Mouse (Mus musculus): Measurements from ENCODE around the gene Errfi1. TPM values are rescaled to one million over a fixed set of nuclear protein-coding genes. Genes with fewer than 3 reads are reported as not detected.

Gene Errfi1
- 9.3 TPM for polyA plus RNA-seq (2017; shearing (Covaris generic))

DNA sequence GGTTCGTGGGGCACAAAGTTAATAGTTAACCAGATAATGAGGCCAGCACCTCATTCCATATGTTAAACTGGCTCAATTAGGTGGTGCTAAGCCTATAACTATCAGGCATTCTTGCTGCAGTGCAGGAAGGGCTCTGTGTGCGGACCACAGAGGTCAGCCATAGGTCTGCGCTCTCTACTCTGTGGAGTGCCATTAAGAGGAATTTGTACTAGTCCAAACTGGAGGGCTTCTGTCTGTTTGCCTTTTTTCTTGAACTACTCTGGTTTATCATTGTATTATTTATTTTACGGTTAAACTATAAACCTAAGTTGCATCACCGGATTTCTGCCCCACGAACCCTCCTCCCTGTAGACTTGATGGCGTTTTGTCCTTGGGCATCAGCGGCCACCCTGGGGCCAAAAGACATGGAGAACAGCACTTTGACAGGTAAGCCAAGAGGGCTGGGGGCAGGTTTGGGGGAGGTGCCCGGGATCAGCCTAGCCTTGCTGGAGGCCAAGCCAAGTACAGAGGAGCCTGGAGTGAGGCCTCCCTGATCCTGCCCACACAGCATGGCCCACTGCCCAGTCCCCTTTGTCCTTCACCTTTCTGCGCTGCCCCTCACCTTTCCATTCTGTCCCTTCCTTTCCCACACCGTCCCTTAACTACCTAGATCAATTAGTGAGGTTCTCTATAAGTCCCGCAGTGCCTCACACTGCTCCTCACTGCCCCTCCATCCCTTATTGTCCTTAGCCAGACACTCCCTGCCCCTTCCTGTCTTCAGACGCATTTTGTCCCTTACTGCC lies at the start of gene Errfi1:
TSS of gene Errfi1 (plus strand) at position 240 of the 782 bp plus-strand sequence.

GRCm38 (mm10) chr4:150914290-150914733 lies 60.6 kb downstream of the Errfi1 start, which contains the start of the genes Park7 and Tnfrsf9:
Gene Park7 (minus strand): TSS chr4:150914437.
Gene Tnfrsf9 (plus strand): TSS chr4:150914562.

Other genes starting within 250 kb of the Errfi1 start
- not detected for gene Slc45a1, start 201.7 kb upstream of the Errfi1 start, polyA plus RNA-seq (2017; shearing (Covaris generic))
- 372 TPM for gene Park7, start 60.5 kb downstream of the Errfi1 start, polyA plus RNA-seq (2017; shearing (Covaris generic))
- gene Tnfrsf9, start 60.6 kb downstream of the Errfi1 start, polyA plus RNA-seq (2017; shearing (Covaris generic)): 234 TPM
- gene Uts2, start 143.2 kb downstream of the Errfi1 start, polyA plus RNA-seq (2017; shearing (Covaris generic)): not detected
- 1.9 TPM for gene Per3, start 190.7 kb downstream of the Errfi1 start, polyA plus RNA-seq (2017; shearing (Covaris generic))
- 54.8 TPM for gene Vamp3, start 204.0 kb downstream of the Errfi1 start, polyA plus RNA-seq (2017; shearing (Covaris generic))
- not detected for gene Gm13090, start 235.7 kb downstream of the Errfi1 start, polyA plus RNA-seq (2017; shearing (Covaris generic))

Data from CD4-positive, CD25-positive, alpha-beta regulatory T cell (primary cell).